Mouse (Mus musculus) testis, adult 2 months (tissue): ENCODE measurements at regions not wholly inside any gene's neighbourhood (a gene's known extent, or its start where the extent isn't known, plus 50 kb on each side); places are given as distances from the start of the nearest gene placed in this dataset.

Experiments used
- H3K27ac ChIP-seq: fragments of 200-500 bp; 2 replicates; pipeline ENCODE4 v1.5.1; 2012; ENCODE audit warnings: low read depth, low read length; ENCODE audit not compliant: control insufficient read depth, insufficient read depth
- H3K27me3 ChIP-seq: fragments of 200-500 bp; 2 replicates; pipeline ENCODE4 v1.6.1; 2012; ENCODE audit warnings: mild to moderate bottlenecking, low read length, moderate library complexity; ENCODE audit not compliant: control insufficient read depth, insufficient read depth
- H3K36me3 ChIP-seq: fragments of 200-500 bp; 2 replicates; pipeline ENCODE4 v1.6.1; 2012; ENCODE audit warnings: mild to moderate bottlenecking, low read length; ENCODE audit not compliant: control insufficient read depth, insufficient read depth
- H3K4me1 ChIP-seq: fragments of 200-500 bp; 2 replicates; pipeline ENCODE4 v1.6.1; 2012; ENCODE audit warnings: low read length; ENCODE audit not compliant: control insufficient read depth, insufficient read depth
- H3K4me3 ChIP-seq: fragments of 200-500 bp; 2 replicates; pipeline ENCODE4 v1.5.1; 2012; ENCODE audit warnings: low read depth, mild to moderate bottlenecking, low read length, moderate library complexity, mixed read lengths; ENCODE audit not compliant: control insufficient read depth
- CTCF ChIP-seq: fragments of 200-500 bp; IDR thresholded peaks from 2 replicates; pipeline ENCODE4 v1.5.1; 2012; ENCODE audit warnings: low read depth, mild to moderate bottlenecking, inconsistent platforms, low read length, moderate library complexity; ENCODE audit not compliant: control insufficient read depth, insufficient read depth, insufficient replicate concordance
- POLR2A ChIP-seq: fragments of 200-500 bp; IDR thresholded peaks from 2 replicates; pipeline ENCODE4 v1.6.1; 2012; ENCODE audit warnings: low read depth, mild to moderate bottlenecking, inconsistent platforms, low read length, moderate library complexity; ENCODE audit not compliant: control insufficient read depth

DNA sequence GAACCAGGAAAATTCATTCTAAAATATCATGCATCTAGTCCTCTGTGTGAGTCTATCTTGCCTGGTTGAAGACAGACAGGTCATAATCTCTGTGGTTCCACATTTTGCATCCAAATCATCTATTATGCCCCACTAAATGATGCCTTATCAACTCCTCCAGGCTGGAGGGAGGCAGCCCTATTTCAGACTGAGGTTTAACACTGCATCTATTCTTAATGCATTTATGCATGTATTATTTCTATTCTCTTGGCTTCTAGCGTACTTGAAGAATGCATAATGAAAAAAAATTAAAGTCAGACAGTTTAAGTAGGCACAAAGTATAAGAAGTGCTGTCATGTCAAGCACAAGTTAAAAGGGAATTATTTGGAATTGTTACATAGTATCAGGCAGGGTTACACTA lies 721.8 kb upstream of the Klhl29 start:
- TF ChIP-seq POLR2A (no peak), CTCF (no peak)
- H3K27me3 ChIP-seq, result no peaks in the 10 kb centered on the region
- H3K27ac ChIP-seq, result no peak overlapping the region
- H3K4me3 ChIP-seq, result no peak overlapping the region
- no peaks in the 10 kb centered on the region for H3K36me3 ChIP-seq
- no peaks in the 10 kb centered on the region for H3K4me1 ChIP-seq

GRCm38 (mm10) chr12:6087627-6088350 lies 712.3 kb upstream of the Klhl29 start:
- H3K4me1 ChIP-seq, result no peaks in the 10 kb centered on the region
- no peak overlapping the region for H3K27ac ChIP-seq
- no peak overlapping the region for H3K4me3 ChIP-seq
- H3K27me3 ChIP-seq, result no peaks in the 10 kb centered on the region
- no peak for TF ChIP-seq POLR2A
- TF ChIP-seq CTCF, result no peak
- H3K36me3 ChIP-seq, result no peaks in the 10 kb centered on the region

- no peak for TF ChIP-seq CTCF
- TF ChIP-seq POLR2A, result no peak
- no peaks in the 10 kb centered on the region for H3K27me3 ChIP-seq
- no peak overlapping the region for H3K4me3 ChIP-seq
- H3K36me3 ChIP-seq, result no peaks in the 10 kb centered on the region
- H3K4me1 ChIP-seq, result no peaks in the 10 kb centered on the region
- no peak overlapping the region for H3K27ac ChIP-seq
Observed at GRCm38 (mm10) chr12:6087071-6087470, 711.6 kb upstream of the Klhl29 start.

DNA sequence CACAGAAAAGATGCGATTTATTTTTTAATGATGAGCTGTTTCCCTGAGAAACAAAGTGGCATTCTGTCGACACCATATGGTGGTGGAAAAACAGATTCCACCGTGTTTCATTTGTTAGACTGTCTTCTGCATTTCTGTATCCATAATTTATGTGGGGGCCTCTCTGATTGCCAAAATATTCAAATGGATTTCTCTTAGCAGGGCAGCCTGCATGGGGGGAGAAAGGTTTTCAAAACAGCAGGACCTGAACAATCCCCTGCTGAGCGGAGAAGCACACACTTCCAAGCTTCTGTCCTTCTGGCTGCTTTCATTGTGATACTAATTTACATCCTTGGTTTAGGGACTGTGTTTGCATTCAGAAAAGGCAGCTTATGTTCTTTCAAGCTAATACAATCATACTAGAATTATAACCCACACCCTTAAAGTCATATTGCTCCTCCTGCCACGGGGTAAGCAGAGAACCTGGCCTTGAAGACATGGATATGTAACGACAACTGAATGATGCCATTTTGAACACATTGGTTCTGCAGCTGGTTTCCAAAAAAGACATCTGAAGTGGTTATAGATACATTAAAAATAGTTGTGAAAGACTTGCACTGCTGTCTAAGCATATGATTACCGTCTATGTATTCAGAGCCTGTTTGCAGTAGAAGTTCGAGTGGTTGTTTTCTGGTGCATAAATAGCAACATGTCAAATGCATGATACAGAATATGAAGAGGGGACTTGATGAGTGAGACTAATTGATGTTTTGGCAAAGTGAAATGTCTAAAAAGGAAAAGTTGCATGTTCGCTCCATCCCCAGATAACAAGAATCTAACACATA lies 671.6 kb upstream of the Klhl29 start:
- TF ChIP-seq CTCF (no peak), POLR2A (no peak)
- Histone ChIP-seq H3K36me3 (no peaks in the 10 kb centered on the region), H3K4me3 (no peak overlapping the region), H3K27me3 (no peaks in the 10 kb centered on the region), H3K27ac (no peak overlapping the region), H3K4me1 (no peaks in the 10 kb centered on the region)

GRCm38 (mm10) chr12:6046110-6046509 lies 670.6 kb upstream of the Klhl29 start:
- Histone ChIP-seq H3K27ac (no peak overlapping the region), H3K36me3 (no peaks in the 10 kb centered on the region), H3K27me3 (no peaks in the 10 kb centered on the region), H3K4me1 (no peaks in the 10 kb centered on the region), H3K4me3 (no peak overlapping the region)
- TF ChIP-seq POLR2A (no peak), CTCF (no peak)

GRCm38 (mm10) chr12:6042326-6042725 lies 666.8 kb upstream of the Klhl29 start:
- H3K4me3 ChIP-seq, result no peak overlapping the region
- H3K27ac ChIP-seq, result no peak overlapping the region
- no peaks in the 10 kb centered on the region for H3K36me3 ChIP-seq
- H3K4me1 ChIP-seq, result no peaks in the 10 kb centered on the region
- no peaks in the 10 kb centered on the region for H3K27me3 ChIP-seq
- TF ChIP-seq POLR2A, result no peak
- TF ChIP-seq CTCF, result no peak

- TF ChIP-seq CTCF (no peak), POLR2A (no peak)
- no peaks in the 10 kb centered on the region for H3K27me3 ChIP-seq
- H3K36me3 ChIP-seq, result no peaks in the 10 kb centered on the region
- H3K4me3 ChIP-seq, result no peak overlapping the region
- H3K4me1 ChIP-seq, result no peaks in the 10 kb centered on the region
- no peak overlapping the region for H3K27ac ChIP-seq
Observed at GRCm38 (mm10) chr12:6024111-6024510, 648.6 kb upstream of the Klhl29 start.

- no peaks in the 10 kb centered on the region for H3K27me3 ChIP-seq
- no peaks in the 10 kb centered on the region for H3K4me1 ChIP-seq
- H3K27ac ChIP-seq, result no peak overlapping the region
- TF ChIP-seq POLR2A (no peak), CTCF (no peak)
- H3K4me3 ChIP-seq, result no peak overlapping the region
- no peaks in the 10 kb centered on the region for H3K36me3 ChIP-seq
Observed at GRCm38 (mm10) chr12:6022490-6022889, 647.0 kb upstream of the Klhl29 start.
